Mouse (Mus musculus): Measurements from ENCODE around the gene Kdm4c.

DNA sequence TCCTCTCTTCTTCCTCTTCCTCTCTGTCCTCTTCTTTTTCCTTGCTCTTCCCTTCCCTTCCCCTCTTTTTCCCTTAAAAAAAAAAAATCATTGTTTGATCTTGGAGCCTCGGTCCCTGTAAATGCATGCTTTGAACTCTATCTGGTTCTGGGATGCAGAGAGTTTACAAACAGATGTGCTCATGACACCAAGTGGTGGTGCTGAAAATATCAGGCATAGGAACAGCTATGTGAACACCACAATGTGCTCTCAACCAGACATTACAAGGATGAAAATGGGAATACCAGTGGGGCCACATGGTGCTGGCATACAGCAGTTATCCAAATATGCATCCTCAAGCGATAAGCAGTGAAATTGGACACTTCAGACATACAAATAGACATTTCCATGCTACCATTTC is 18.1 kb upstream of the Kdm4c start:
- TF ChIP-seq GATA1 (IDR thresholded peaks at IDR 0.05; ENCODE audit: borderline replicate concordance, low read length) (no peak), CTCF (IDR thresholded peaks at IDR 0.05; ENCODE audit: low read depth, low read length) (no peak)
